Mouse (Mus musculus): ENCODE measurements around the gene Arfgap3. TPM values are rescaled to one million over a fixed set of nuclear protein-coding genes. Genes with fewer than 3 reads are reported as not detected.

Arfgap3 gene
- total RNA-seq, 2 experiments from 2014 or later: 32.1 to 32.4 TPM

- no peak for ATAC-seq (replicated peaks; ENCODE audit: low FRiP score, low TSS enrichment, poor library complexity, severe bottlenecking)
Measured at GRCm38 (mm10) chr15:83265269-83265668, 84.8 kb downstream of the Arfgap3 start.

GRCm38 (mm10) chr15:83263405-83263804 is 86.6 kb downstream of the Arfgap3 start:
- no peak for ATAC-seq (replicated peaks; ENCODE audit: low FRiP score, low TSS enrichment, poor library complexity, severe bottlenecking)

GRCm38 (mm10) chr15:83257906-83258305 is 92.1 kb downstream of the Arfgap3 start:
- no peak for ATAC-seq (replicated peaks; ENCODE audit: low FRiP score, low TSS enrichment, poor library complexity, severe bottlenecking)

- no peak for ATAC-seq (replicated peaks; ENCODE audit: low FRiP score, low TSS enrichment, poor library complexity, severe bottlenecking)
Measured at GRCm38 (mm10) chr15:83256491-83256890, 93.6 kb downstream of the Arfgap3 start.

- no peak for ATAC-seq (replicated peaks; ENCODE audit: low FRiP score, low TSS enrichment, poor library complexity, severe bottlenecking)
Measured at GRCm38 (mm10) chr15:83255944-83256343, 94.1 kb downstream of the Arfgap3 start.

GRCm38 (mm10) chr15:83255191-83255782 is 94.8 kb downstream of the Arfgap3 start:
- no peak for ATAC-seq (replicated peaks; ENCODE audit: low FRiP score, low TSS enrichment, poor library complexity, severe bottlenecking)

GRCm38 (mm10) chr15:83254372-83255070 is 95.5 kb downstream of the Arfgap3 start:
- ATAC-seq (replicated peaks; ENCODE audit: low FRiP score, low TSS enrichment, poor library complexity, severe bottlenecking): peak; percentile 37; the same call in 1 of the 2 replicates

- no peak for ATAC-seq (replicated peaks; ENCODE audit: low FRiP score, low TSS enrichment, poor library complexity, severe bottlenecking)
Measured at GRCm38 (mm10) chr15:83252060-83252459, 98.0 kb downstream of the Arfgap3 start.

- no peak for ATAC-seq (replicated peaks; ENCODE audit: low FRiP score, low TSS enrichment, poor library complexity, severe bottlenecking)
Measured at GRCm38 (mm10) chr15:83251176-83252004, 98.7 kb downstream of the Arfgap3 start, which contains the start of gene A4galt. Gene A4galt, minus strand, starts transcription at chr15:83251774.

- no peak for ATAC-seq (replicated peaks; ENCODE audit: low FRiP score, low TSS enrichment, poor library complexity, severe bottlenecking)
Measured at GRCm38 (mm10) chr15:83250651-83251175, 99.3 kb downstream of the Arfgap3 start.

Other genes with a start within 250 kb of the Arfgap3 start
- gene Rrp7a, start 227.4 kb downstream of the Arfgap3 start, total RNA-seq (2014; fragmentation: Nextera tagmentation): 30.4 and 53.1 TPM in 2 replicates
- gene Rrp7a, start 227.4 kb downstream of the Arfgap3 start, total RNA-seq (2017): 107 and 139 TPM in 2 replicates
- gene Poldip3, start 200.9 kb downstream of the Arfgap3 start, total RNA-seq (2014; fragmentation: Nextera tagmentation): 59.0 and 76.4 TPM in 2 replicates
- 65.4 and 92.3 TPM in 2 replicates for gene Poldip3, start 200.9 kb downstream of the Arfgap3 start, total RNA-seq (2017)
- 89.4 and 102 TPM in 2 replicates for gene Cyb5r3, start 177.7 kb downstream of the Arfgap3 start, total RNA-seq (2014; fragmentation: Nextera tagmentation)
- gene Cyb5r3, start 177.7 kb downstream of the Arfgap3 start, total RNA-seq (2017): 33.0 and 55.6 TPM in 2 replicates
- gene A4galt, start 98.5 kb downstream of the Arfgap3 start, total RNA-seq (2014; fragmentation: Nextera tagmentation): not detected in 2 replicates
- not detected in 2 replicates for gene A4galt, start 98.5 kb downstream of the Arfgap3 start, total RNA-seq (2017)
- gene Pacsin2, start 114.4 kb upstream of the Arfgap3 start, total RNA-seq (2014; fragmentation: Nextera tagmentation): 86.5 and 107 TPM in 2 replicates
- 123 and 138 TPM in 2 replicates for gene Pacsin2, start 114.4 kb upstream of the Arfgap3 start, total RNA-seq (2017)
- gene Ttll1, start 160.6 kb upstream of the Arfgap3 start, total RNA-seq (2014; fragmentation: Nextera tagmentation): 9.5 and 18.0 TPM in 2 replicates
- gene Ttll1, start 160.6 kb upstream of the Arfgap3 start, total RNA-seq (2017): 9.2 and 9.5 TPM in 2 replicates
- gene Bik, start 176.6 kb upstream of the Arfgap3 start, total RNA-seq (2014; fragmentation: Nextera tagmentation): 0.37 and 1.7 TPM in 2 replicates
- gene Bik, start 176.6 kb upstream of the Arfgap3 start, total RNA-seq (2017): not detected in 2 replicates
- 68.3 and 109 TPM in 2 replicates for gene Tspo, start 213.3 kb upstream of the Arfgap3 start, total RNA-seq (2014; fragmentation: Nextera tagmentation)
- gene Tspo, start 213.3 kb upstream of the Arfgap3 start, total RNA-seq (2017): 22.8 and 35.7 TPM in 2 replicates
- gene Mcat, start 213.5 kb upstream of the Arfgap3 start, total RNA-seq (2014; fragmentation: Nextera tagmentation): 21.7 and 28.8 TPM in 2 replicates
- gene Mcat, start 213.5 kb upstream of the Arfgap3 start, total RNA-seq (2017): 17.6 and 24.1 TPM in 2 replicates
- 111 and 131 TPM in 2 replicates for gene Ttll12, start 244.9 kb upstream of the Arfgap3 start, total RNA-seq (2014; fragmentation: Nextera tagmentation)
- gene Ttll12, start 244.9 kb upstream of the Arfgap3 start, total RNA-seq (2017): 33.9 and 55.3 TPM in 2 replicates